Mouse (Mus musculus): ENCODE measurements around the gene Pigk. TPM values are rescaled to one million over a fixed set of nuclear protein-coding genes. Genes with fewer than 3 reads are reported as not detected.
"Not testable (repeated sequence)": the region's sequence is repeated elsewhere in the genome, so short reads cannot be mapped to it uniquely, and the experiment has no call there.

Pigk gene
- polyA plus RNA-seq, 1 experiment = 3.9 TPM

DNA sequence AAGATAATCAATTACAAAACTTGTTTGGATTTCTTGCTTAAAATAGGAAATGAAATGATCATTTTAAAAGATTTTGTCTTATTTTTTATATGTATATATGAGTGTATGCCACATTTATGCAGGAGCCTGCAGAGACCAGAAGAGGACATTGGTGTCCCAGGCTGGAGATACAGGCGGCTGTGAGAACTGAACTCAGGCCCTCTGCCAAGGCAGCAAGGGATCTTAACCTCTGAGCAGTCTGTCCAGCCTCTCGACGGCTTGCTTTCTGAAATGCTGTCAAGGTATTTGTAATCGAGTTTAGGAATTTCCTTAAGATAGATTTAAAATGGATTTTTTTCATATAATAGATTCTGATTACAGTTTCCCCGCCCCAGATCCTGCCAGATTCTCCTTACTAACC lies 25.4 kb upstream of the Pigk start:
- Histone ChIP-seq H3K4me3 (ENCODE audit: low read depth, low read length) (no peak overlapping the region), H3K27ac (ENCODE audit: insufficient read depth, low read depth, low read length) (no peak overlapping the region), H3K36me3 (ENCODE audit: control insufficient read depth, insufficient read depth, low read length) (no peaks in the 10 kb centered on the region), H3K4me1 (ENCODE audit: control insufficient read depth, insufficient read depth, insufficient read length, low read length) (no peaks in the 10 kb centered on the region), H3K27me3 (ENCODE audit: control insufficient read depth, insufficient read depth, low read length) (no peaks in the 10 kb centered on the region)
- 61% methylated on average over 5 of the region's 5 CpGs for WGBS
- TF ChIP-seq POLR2A (IDR thresholded peaks at IDR 0.05; ENCODE audit: low read depth, low read length) = no peak
- TF ChIP-seq CTCF (IDR thresholded peaks at IDR 0.05; ENCODE audit: extremely low read depth, insufficient read length, insufficient replicate concordance, low read depth, low read length) = no peak

DNA sequence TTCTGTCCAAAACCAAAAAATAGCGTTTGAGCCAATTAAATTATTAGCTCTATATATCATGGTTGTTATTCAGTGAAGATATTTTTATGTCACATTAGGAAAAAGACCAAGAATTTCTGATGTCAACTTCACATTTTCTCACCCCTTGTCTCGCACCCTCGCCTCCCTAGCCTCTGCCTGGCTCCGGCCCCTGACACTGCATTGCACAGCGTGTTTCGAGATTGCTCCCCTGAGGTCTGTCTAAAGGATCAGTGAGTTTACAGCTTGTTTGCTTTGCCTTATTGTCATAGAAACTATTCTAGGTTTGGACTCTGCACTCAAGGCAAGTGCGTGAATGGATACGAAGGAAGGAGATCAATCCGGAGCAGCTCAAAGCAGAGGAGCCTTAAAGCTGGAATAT lies 24.8 kb upstream of the Pigk start:
- 28% methylated on average over 9 of the region's 9 CpGs for WGBS
- H3K36me3 ChIP-seq (ENCODE audit: control insufficient read depth, insufficient read depth, low read length) = no peaks in the 10 kb centered on the region
- TF ChIP-seq POLR2A (IDR thresholded peaks at IDR 0.05; ENCODE audit: low read depth, low read length) (no peak), CTCF (IDR thresholded peaks at IDR 0.05; ENCODE audit: extremely low read depth, insufficient read length, insufficient replicate concordance, low read depth, low read length) (no peak)
- no peak overlapping the region for H3K4me3 ChIP-seq (ENCODE audit: low read depth, low read length)
- H3K27me3 ChIP-seq (ENCODE audit: control insufficient read depth, insufficient read depth, low read length) = no peaks in the 10 kb centered on the region
- H3K27ac ChIP-seq (ENCODE audit: insufficient read depth, low read depth, low read length) = no peak overlapping the region
- H3K4me1 ChIP-seq (ENCODE audit: control insufficient read depth, insufficient read depth, insufficient read length, low read length) = no peaks in the 10 kb centered on the region

- TF ChIP-seq CTCF (IDR thresholded peaks at IDR 0.05; ENCODE audit: extremely low read depth, insufficient read length, insufficient replicate concordance, low read depth, low read length) (no peak), POLR2A (IDR thresholded peaks at IDR 0.05; ENCODE audit: low read depth, low read length) (no peak)
- Histone ChIP-seq H3K27ac (ENCODE audit: insufficient read depth, low read depth, low read length) (no peak overlapping the region), H3K4me3 (ENCODE audit: low read depth, low read length) (no peak overlapping the region), H3K4me1 (ENCODE audit: control insufficient read depth, insufficient read depth, insufficient read length, low read length) (no peaks in the 10 kb centered on the region), H3K36me3 (ENCODE audit: control insufficient read depth, insufficient read depth, low read length) (no peaks in the 10 kb centered on the region), H3K27me3 (ENCODE audit: control insufficient read depth, insufficient read depth, low read length) (no peaks in the 10 kb centered on the region)
- WGBS = 86% methylated on average over 3 of the region's 3 CpGs
Measured at GRCm38 (mm10) chr3:152694950-152695349, 18.9 kb upstream of the Pigk start.

DNA sequence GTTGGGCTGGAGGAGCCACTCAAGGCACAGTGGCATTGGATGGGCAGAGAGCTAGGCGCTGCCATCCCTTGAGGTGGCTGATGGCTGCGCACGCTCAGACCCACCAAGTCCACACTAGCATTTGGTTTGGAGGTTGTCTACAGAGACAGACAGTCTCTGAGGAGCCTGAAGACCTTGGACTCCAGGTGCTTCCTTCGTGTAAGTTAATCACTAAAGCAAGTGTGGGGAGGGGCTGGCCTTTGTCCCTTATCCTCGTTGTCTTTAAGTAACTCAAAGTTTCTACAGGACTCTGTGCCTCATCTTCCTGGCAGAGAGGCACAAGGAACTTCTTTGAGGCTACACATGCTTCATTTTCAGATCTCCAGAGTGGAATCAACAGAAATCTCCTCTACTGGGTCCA lies 15.9 kb upstream of the Pigk start:
- H3K27ac ChIP-seq (ENCODE audit: insufficient read depth, low read depth, low read length) = no peak overlapping the region
- no peak overlapping the region for H3K4me3 ChIP-seq (ENCODE audit: low read depth, low read length)
- TF ChIP-seq POLR2A (IDR thresholded peaks at IDR 0.05; ENCODE audit: low read depth, low read length) (no peak), CTCF (IDR thresholded peaks at IDR 0.05; ENCODE audit: extremely low read depth, insufficient read length, insufficient replicate concordance, low read depth, low read length) (no peak)
- H3K36me3 ChIP-seq (ENCODE audit: control insufficient read depth, insufficient read depth, low read length) = no peaks in the 10 kb centered on the region
- WGBS = 63% methylated on average over 5 of the region's 5 CpGs
- H3K27me3 ChIP-seq (ENCODE audit: control insufficient read depth, insufficient read depth, low read length) = no peaks in the 10 kb centered on the region
- H3K4me1 ChIP-seq (ENCODE audit: control insufficient read depth, insufficient read depth, insufficient read length, low read length) = no peaks in the 10 kb centered on the region

- Histone ChIP-seq H3K4me1 (ENCODE audit: control insufficient read depth, insufficient read depth, insufficient read length, low read length) (no peaks in the 10 kb centered on the region), H3K27ac (ENCODE audit: insufficient read depth, low read depth, low read length) (no peak overlapping the region), H3K27me3 (ENCODE audit: control insufficient read depth, insufficient read depth, low read length) (no peaks in the 10 kb centered on the region), H3K4me3 (ENCODE audit: low read depth, low read length) (no peak overlapping the region), H3K36me3 (ENCODE audit: control insufficient read depth, insufficient read depth, low read length) (no peaks in the 10 kb centered on the region)
- 76% methylated on average over 8 of the region's 8 CpGs for WGBS
- TF ChIP-seq POLR2A (IDR thresholded peaks at IDR 0.05; ENCODE audit: low read depth, low read length) = no peak
- TF ChIP-seq CTCF (IDR thresholded peaks at IDR 0.05; ENCODE audit: extremely low read depth, insufficient read length, insufficient replicate concordance, low read depth, low read length) = no peak
Measured at GRCm38 (mm10) chr3:152699261-152699660, 14.6 kb upstream of the Pigk start.

DNA sequence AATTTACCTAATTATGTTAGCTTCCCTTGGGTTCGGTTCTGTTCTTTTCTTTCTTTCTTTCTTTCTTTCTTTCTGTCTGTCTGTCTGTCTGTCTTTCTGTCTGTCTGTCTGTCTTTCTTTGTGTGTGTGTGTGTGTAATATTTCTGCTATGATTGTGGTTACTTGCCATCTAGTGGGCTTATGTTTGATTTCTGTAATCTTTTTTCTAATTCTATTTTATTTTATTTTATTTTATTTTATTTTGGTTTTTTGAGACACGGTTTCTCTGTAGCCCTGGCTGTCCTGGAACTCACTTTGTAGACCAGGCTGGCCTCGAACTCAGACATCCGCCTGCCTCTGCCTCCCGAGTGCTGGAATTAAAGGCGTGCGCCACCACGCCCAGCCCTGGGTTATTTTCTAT lies 12.4 kb upstream of the Pigk start:
- 84% methylated on average over 8 of the region's 8 CpGs for WGBS
- H3K36me3 ChIP-seq (ENCODE audit: control insufficient read depth, insufficient read depth, low read length); H3K27me3 ChIP-seq (ENCODE audit: control insufficient read depth, insufficient read depth, low read length); H3K4me1 ChIP-seq (ENCODE audit: control insufficient read depth, insufficient read depth, insufficient read length, low read length); H3K4me3 ChIP-seq (ENCODE audit: low read depth, low read length); H3K27ac ChIP-seq (ENCODE audit: insufficient read depth, low read depth, low read length): not testable (repeated sequence)

DNA sequence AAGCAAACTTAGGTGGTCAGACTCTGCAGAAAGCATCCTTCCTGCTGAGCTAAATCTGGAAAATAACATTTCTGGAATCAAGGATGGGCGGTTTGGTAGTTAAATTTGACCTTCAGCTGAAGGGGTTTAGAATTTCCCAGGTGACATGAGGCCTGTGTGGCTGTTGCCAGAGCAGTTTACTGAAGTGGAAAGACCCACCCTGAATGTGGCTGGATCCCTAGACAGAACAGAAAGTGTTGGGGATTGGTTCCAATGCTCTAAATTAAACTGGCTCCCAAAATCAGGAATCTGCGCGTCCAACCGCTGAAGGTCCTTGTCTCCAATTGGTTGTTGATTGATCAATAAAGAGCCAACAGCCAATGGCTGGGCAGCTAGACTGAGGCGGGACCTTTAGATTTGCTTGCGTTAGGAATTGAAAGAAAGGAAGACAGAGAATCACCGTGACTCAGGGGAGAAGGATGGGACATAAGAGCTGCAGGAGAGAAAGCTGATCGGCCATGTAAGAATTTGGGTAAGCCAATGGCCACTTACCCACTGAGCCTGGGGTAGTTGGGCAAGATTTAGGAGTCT lies 11.5 kb upstream of the Pigk start:
- Histone ChIP-seq H3K27me3 (ENCODE audit: control insufficient read depth, insufficient read depth, low read length) (no peaks in the 10 kb centered on the region), H3K27ac (ENCODE audit: insufficient read depth, low read depth, low read length) (no peak overlapping the region), H3K4me3 (ENCODE audit: low read depth, low read length) (peak overlapping the region; percentile 42), H3K36me3 (ENCODE audit: control insufficient read depth, insufficient read depth, low read length) (no peaks in the 10 kb centered on the region), H3K4me1 (ENCODE audit: control insufficient read depth, insufficient read depth, insufficient read length, low read length) (no peaks in the 10 kb centered on the region)
- 52% methylated on average over 8 of the region's 8 CpGs for WGBS
- TF ChIP-seq POLR2A (IDR thresholded peaks at IDR 0.05; ENCODE audit: low read depth, low read length) = no peak

- Histone ChIP-seq H3K36me3 (ENCODE audit: control insufficient read depth, insufficient read depth, low read length) (no peaks in the 10 kb centered on the region), H3K4me1 (ENCODE audit: control insufficient read depth, insufficient read depth, insufficient read length, low read length) (no peaks in the 10 kb centered on the region), H3K27ac (ENCODE audit: insufficient read depth, low read depth, low read length) (no peak overlapping the region), H3K4me3 (ENCODE audit: low read depth, low read length) (no peak overlapping the region), H3K27me3 (ENCODE audit: control insufficient read depth, insufficient read depth, low read length) (no peaks in the 10 kb centered on the region)
- TF ChIP-seq POLR2A (IDR thresholded peaks at IDR 0.05; ENCODE audit: low read depth, low read length) (no peak), CTCF (IDR thresholded peaks at IDR 0.05; ENCODE audit: extremely low read depth, insufficient read length, insufficient replicate concordance, low read depth, low read length) (no peak)
- 86% methylated on average over 5 of the region's 5 CpGs for WGBS
Measured at GRCm38 (mm10) chr3:152705826-152706225, 8.1 kb upstream of the Pigk start.
